Mouse (Mus musculus): ENCODE measurements at regions not wholly inside any gene's neighbourhood (a gene's known extent, or its start where the extent isn't known, plus 50 kb on each side); places are given as distances from the start of the nearest gene placed in this dataset.

- ATAC-seq: no peak
Measured at GRCm38 (mm10) chr10:37439863-37440613, 301.3 kb upstream of the Marcks start.

GRCm38 (mm10) chr10:37438312-37438711, 299.6 kb upstream of the Marcks start:
- ATAC-seq: no peak

GRCm38 (mm10) chr10:37436849-37437248, 298.1 kb upstream of the Marcks start:
- no peak for ATAC-seq

GRCm38 (mm10) chr10:37434229-37434628, 295.5 kb upstream of the Marcks start:
- ATAC-seq: no peak

GRCm38 (mm10) chr10:37423047-37423446, 284.3 kb upstream of the Marcks start:
- no peak for ATAC-seq

- ATAC-seq: no peak
Measured at GRCm38 (mm10) chr10:37422612-37423011, 283.9 kb upstream of the Marcks start.

GRCm38 (mm10) chr10:37416321-37416720, 277.6 kb upstream of the Marcks start:
- no peak for ATAC-seq

- no peak for ATAC-seq
Measured at GRCm38 (mm10) chr10:37412401-37412800, 273.7 kb upstream of the Marcks start.

- ATAC-seq: no peak
Measured at GRCm38 (mm10) chr10:37409749-37410148, 271.0 kb upstream of the Marcks start.

GRCm38 (mm10) chr10:37407487-37407886, 268.8 kb upstream of the Marcks start:
- ATAC-seq: no peak

- ATAC-seq: no peak
Measured at GRCm38 (mm10) chr10:37404933-37405332, 266.2 kb upstream of the Marcks start.

GRCm38 (mm10) chr10:37404407-37404806, 265.7 kb upstream of the Marcks start:
- ATAC-seq: no peak

GRCm38 (mm10) chr10:37402376-37402775, 263.7 kb upstream of the Marcks start:
- no peak for ATAC-seq

- ATAC-seq: no peak
Measured at GRCm38 (mm10) chr10:37400991-37401390, 262.3 kb upstream of the Marcks start.

GRCm38 (mm10) chr10:37400379-37400778, 261.7 kb upstream of the Marcks start:
- ATAC-seq: no peak

- no peak for ATAC-seq
Measured at GRCm38 (mm10) chr10:37397271-37397991, 258.7 kb upstream of the Marcks start.

- ATAC-seq: no peak
Measured at GRCm38 (mm10) chr10:37390011-37390410, 251.3 kb upstream of the Marcks start.

- ATAC-seq: no peak
Measured at GRCm38 (mm10) chr10:37386216-37386615, 247.5 kb upstream of the Marcks start.

GRCm38 (mm10) chr10:37380024-37380423, 241.3 kb upstream of the Marcks start:
- ATAC-seq: no peak

- no peak for ATAC-seq
Measured at GRCm38 (mm10) chr10:37378002-37378702, 239.4 kb upstream of the Marcks start.

- no peak for ATAC-seq
Measured at GRCm38 (mm10) chr10:37377258-37378001, 238.7 kb upstream of the Marcks start.

- no peak for ATAC-seq
Measured at GRCm38 (mm10) chr10:37376172-37376571, 237.5 kb upstream of the Marcks start.

- ATAC-seq: no peak
Measured at GRCm38 (mm10) chr10:37375648-37376047, 236.9 kb upstream of the Marcks start.
